Mouse (Mus musculus): ENCODE results near the gene Hacd4.
A peak's percentile ranks its signal among the peaks of the same experiment; 100 is the strongest.
"Not testable (repeated sequence)": the region's sequence is repeated elsewhere in the genome, so short reads cannot be mapped to it uniquely, and the experiment has no call there.

Hacd4 gene

DNA sequence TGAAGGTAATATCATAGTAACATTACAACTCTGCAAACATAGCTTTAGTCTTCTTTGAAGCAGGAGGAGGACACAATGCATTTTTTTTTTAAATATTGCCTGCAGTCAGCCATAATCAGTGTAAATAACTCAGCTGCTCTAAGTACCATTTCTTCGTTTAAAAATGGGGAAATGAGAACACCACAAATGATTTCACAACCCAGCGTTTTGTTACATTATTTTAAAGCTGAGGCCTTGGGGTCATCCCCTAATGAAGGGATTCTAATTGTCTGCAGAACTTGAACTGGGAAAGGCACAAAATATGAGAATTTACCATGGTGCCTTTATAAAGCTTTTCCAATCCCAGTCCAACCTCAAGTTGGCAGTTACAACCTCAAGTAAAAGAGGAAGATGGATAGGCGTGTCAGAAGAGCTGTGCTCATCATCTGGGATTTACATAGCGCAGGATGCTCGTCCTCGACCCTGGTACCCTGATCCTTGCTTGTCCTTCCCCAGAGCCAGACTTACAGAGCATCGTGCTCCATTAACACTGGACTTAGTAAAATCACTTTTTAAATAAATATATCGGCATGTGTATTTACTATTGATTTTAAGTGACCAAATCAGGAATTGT lies 6.2 kb downstream of the Hacd4 start:
- no peak for DNase-seq (ENCODE audit: low spot score in 2 of 2)

GRCm38 (mm10) chr4:88427630-88428239 lies 11.0 kb downstream of the Hacd4 start:
- DNase-seq (ENCODE audit: low spot score in 2 of 2): no peak

GRCm38 (mm10) chr4:88424563-88424962 lies 14.2 kb downstream of the Hacd4 start:
- no peak for DNase-seq (ENCODE audit: low spot score in 2 of 2)

- DNase-seq (ENCODE audit: low spot score in 2 of 2): no peak
Observed at GRCm38 (mm10) chr4:88419378-88419777, 19.4 kb downstream of the Hacd4 start.

DNA sequence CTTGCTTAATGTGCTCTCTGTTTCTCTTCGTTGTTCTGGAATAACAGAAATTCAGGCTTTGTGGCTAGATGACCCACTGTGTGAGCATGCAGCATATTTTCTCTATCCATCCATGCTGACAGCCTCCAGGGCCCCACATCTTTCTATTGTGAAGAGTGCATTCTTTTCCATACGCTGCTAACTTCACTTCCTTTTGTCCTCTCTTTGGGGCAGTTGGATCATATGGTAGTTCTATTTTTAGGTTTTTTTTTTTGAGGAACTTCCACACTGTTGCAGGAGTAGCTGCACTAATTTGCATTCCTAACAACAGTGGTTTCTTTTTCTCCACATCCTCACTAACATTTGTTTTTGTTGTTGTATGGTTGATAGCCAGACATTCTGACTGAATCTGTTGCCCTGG lies 23.7 kb downstream of the Hacd4 start:
- DNase-seq (ENCODE audit: low spot score in 2 of 2): no peak

DNA sequence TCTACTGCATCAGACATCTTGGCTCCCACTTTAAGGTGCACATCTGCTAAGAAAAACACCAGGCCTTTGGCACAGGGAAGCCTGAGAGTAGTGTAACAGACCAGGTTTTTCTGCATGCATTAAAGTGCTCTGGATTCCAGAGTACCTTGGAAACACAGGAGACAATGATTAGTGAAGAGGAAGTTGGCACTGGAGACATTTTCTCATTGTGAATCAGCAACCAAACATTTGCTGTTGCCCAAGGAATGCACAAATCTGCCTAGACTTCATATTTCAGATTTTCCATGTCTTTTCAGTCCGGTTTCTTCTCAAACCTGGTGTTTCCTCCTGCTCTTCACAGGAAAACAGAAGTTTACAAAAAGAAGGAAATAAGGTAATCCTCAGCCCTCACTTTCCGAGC lies 26.4 kb downstream of the Hacd4 start:
- no peak for DNase-seq (ENCODE audit: low spot score in 2 of 2)

GRCm38 (mm10) chr4:88409279-88409678 lies 29.4 kb downstream of the Hacd4 start:
- no peak for DNase-seq (ENCODE audit: low spot score in 2 of 2)

- peak; percentile 44 to 52 for DNase-seq (ENCODE audit: low spot score in 2 of 2)
Observed at GRCm38 (mm10) chr4:88406887-88407696, 31.6 kb downstream of the Hacd4 start.

- DNase-seq (ENCODE audit: low spot score in 2 of 2): no peak
Observed at GRCm38 (mm10) chr4:88402884-88403283, 35.8 kb downstream of the Hacd4 start.

- no peak for DNase-seq (ENCODE audit: low spot score in 2 of 2)
Observed at GRCm38 (mm10) chr4:88400992-88401313, 37.8 kb downstream of the Hacd4 start.

DNA sequence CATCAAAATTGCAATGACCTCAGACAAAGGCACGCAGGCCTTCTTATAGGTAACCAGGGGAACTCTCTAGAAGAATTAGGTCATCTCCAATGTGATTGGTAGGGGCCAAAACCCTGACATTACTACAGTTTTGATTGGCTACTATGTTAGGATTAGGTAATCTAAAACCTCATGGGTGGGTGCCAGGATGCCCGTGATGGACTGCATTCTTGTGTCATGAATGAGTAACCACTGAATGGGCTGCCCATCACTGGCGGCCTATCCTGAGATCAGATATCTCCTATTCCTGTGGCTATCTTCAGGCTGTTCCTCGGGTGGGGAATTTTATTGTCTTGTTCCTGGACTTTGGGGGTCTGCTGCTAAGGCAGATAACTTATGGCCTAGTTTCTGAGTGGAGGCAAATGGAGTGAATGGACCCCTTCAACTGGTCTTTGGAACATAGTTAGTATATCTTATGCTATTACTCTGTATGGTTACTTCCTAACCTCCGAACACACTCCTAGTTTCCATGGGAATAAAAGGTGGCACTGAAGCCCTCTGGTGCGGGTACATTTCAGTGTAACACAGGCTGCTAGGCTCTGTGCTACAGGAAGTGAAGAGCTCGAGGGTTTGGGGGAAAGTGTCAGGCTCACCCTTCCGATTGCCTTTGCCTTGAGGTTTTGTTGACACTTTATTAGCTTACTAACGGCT lies 38.3 kb downstream of the Hacd4 start:
- no peak for DNase-seq (ENCODE audit: low spot score in 2 of 2)

DNA sequence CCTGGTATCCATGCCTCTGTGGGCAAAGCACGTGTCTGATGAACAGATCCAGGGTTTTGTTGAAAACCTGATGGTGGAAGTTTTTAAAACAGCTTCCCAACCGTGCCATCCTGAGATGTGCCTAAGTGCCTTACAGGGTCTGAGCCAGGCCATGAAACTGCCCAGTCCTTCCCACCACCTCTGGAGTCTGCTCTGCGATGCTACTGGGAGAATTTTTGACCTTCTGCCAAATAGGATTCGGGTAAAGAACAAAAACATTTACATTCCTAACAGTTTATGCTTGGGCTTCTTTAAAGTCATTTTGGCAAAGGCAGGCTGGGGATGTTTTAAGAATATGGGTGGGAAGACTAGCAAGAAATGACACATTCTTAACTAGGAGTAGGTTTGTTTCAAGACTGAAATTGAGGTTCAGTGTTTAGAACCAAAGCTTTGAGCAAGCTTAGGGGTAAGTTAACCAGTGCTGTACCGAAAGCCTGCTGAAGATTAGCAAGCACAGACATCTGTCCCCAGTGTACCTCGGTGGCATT lies 41.7 kb downstream of the Hacd4 start:
- DNase-seq (ENCODE audit: low spot score in 2 of 2): no peak

DNA sequence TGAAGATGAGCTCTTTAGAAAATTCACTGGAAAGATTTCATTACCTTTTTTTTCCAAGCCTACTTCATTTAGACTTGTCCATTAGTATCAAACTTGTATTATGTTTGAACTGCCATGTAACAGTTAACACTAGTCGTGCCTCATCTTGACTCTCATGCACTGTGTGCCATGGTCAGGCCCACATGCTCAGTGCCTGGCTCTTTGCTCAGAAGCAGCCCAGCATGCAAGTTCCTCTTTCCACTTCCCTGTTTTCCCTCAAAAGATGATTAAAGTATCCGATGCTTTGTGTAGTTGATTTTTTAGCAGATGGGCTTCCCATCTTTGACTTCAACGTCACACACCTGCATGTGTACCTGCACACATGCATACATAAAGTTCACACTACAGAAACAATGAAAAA lies 43.0 kb downstream of the Hacd4 start:
- DNase-seq (ENCODE audit: low spot score in 2 of 2): no peak

- DNase-seq (ENCODE audit: low spot score in 2 of 2): not testable (repeated sequence)
Observed at GRCm38 (mm10) chr4:88390596-88390995, 48.1 kb downstream of the Hacd4 start.

- DNase-seq (ENCODE audit: low spot score in 2 of 2): no peak
Observed at GRCm38 (mm10) chr4:88390036-88390435, 48.7 kb downstream of the Hacd4 start.

DNA sequence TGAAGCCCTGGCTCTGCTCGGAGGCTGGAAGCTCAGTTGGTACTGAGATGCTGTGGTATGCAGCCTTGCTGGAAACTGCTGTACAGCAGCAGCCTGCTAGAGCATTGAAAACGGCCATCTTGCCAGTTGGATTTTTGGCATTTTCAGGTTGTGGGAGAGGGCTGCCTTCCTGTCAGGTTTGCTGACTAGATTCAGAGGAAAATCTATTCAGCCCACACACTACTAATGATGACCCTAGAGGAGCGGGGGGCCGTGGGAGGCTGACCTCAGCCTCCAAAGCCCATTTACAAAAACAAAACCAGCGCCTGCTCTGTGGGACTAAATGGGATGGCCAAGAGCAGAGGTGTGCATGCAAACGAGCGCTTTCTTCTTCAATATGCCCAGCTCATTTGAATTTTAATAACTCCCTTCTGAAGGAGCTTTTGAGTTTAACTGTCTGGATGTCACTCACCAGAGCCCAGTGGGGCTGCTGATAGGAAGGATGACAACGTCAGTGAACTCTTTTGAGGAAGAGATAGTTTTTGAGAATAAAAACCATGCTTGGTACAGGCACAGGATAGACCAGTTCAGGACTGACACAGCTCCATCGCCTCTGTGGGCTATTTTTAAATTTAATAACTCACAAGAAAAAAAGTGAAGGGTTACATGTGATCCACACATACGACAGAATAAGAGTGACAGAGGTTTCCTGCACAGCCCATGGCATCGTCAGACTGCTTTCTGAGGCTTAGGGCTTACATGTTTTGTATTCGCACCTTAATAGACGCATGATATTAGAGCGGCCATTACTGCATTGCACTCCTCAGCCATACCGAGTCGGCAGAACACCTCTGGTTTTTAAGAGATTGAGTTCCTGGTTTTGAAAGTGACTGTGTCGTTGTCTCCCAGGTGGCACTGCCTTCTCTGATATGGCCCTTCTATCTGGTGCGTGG lies 66.2 kb downstream of the Hacd4 start:
- no peak for DNase-seq (ENCODE audit: low spot score in 2 of 2)

- no peak for DNase-seq (ENCODE audit: low spot score in 2 of 2)
Observed at GRCm38 (mm10) chr4:88370819-88371218, 67.9 kb downstream of the Hacd4 start.

DNA sequence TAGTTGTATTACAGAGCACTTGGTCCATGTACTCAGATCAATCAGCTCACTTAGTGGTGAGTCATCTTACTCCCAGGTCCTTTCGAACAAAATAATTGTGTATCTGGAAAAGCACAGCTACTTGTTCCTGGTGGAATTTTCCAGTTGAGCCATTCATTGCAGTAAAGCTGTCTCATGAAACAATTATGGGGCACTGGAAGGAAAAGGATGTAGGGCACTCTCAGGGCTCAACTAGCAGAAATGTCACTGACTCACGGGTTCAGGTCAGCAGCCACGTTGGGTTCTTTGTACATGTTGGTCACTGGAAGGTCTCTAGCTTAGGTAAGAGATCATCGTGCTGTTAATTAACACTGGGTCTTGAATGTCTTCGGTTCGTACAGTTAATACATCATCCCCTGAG lies 68.8 kb downstream of the Hacd4 start:
- DNase-seq (ENCODE audit: low spot score in 2 of 2): no peak

- no peak for DNase-seq (ENCODE audit: low spot score in 2 of 2)
Observed at GRCm38 (mm10) chr4:88357431-88357830, 81.3 kb downstream of the Hacd4 start.

DNA sequence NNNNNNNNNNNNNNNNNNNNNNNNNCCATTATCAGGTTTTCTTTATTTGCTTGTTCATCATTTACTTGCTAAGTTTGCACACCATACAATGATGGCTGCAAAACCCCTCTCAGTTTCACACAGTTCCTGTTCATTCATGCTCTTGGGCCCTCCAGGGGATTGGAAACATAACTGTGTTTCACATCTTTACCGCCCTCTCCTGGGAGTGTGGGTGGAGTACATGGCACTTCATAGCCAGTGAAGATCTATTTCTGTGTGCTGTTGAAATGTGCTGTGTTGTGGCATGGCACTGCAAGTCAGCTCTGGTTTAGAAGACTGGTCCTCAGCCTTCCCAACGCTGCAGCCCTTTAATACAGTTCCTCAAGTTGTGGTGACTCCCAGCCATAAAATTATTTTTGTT lies 82.1 kb downstream of the Hacd4 start:
- no peak for DNase-seq (ENCODE audit: low spot score in 2 of 2)

GRCm38 (mm10) chr4:88350910-88351309 lies 87.8 kb downstream of the Hacd4 start:
- DNase-seq (ENCODE audit: low spot score in 2 of 2): peak; percentile 37 to 58
